Mouse (Mus musculus) spleen, postnatal 4 days (tissue): ENCODE measurements around the gene Lztfl1.

ENCODE experiments used
- DNase-seq, 2 experiments: peaks; one replicate each; pipeline ENCODE4 v3.0.0; 2022; ENCODE audit warnings: low spot score in 2 of 2

The Lztfl1 gene

GRCm38 (mm10) chr9:123683704-123684103 lies 33.8 kb downstream of the Lztfl1 start:
- no peak for DNase-seq

- DNase-seq, result no peak
These were observed 38.3 kb downstream of the Lztfl1 start for GRCm38 (mm10) chr9:123679198-123679597.

- peak; percentile 80 to 89 for DNase-seq
These were observed 39.0 kb downstream of the Lztfl1 start, which contains the start of the genes Ccr9 and Slc6a20a for GRCm38 (mm10) chr9:123678327-123679105. Gene Ccr9, plus strand, starts transcription at chr9:123678439. Gene Slc6a20a, minus strand, starts transcription at chr9:123678885.

- DNase-seq, result peak; percentile 54 to 81
These were observed 51.9 kb downstream of the Lztfl1 start for GRCm38 (mm10) chr9:123665645-123666044.

- peak in 1 of 2 experiments; percentile 40 for DNase-seq
These were observed 57.4 kb downstream of the Lztfl1 start for GRCm38 (mm10) chr9:123659986-123660676.

GRCm38 (mm10) chr9:123658981-123659380 lies 58.5 kb downstream of the Lztfl1 start:
- peak in 1 of 2 experiments; percentile 34 for DNase-seq

- DNase-seq, result peak in 1 of 2 experiments; percentile 49
These were observed 60.0 kb downstream of the Lztfl1 start for GRCm38 (mm10) chr9:123657457-123657856.

- DNase-seq, result no peak
These were observed 66.1 kb downstream of the Lztfl1 start for GRCm38 (mm10) chr9:123651369-123651768.

- no peak for DNase-seq
These were observed 67.5 kb downstream of the Lztfl1 start for GRCm38 (mm10) chr9:123649785-123650511.
